Mouse (Mus musculus): Measurements from ENCODE around the gene Rnf34. TPM values are rescaled to one million over a fixed set of nuclear protein-coding genes. Genes with fewer than 3 reads are reported as not detected.
A peak's percentile ranks its signal among the peaks of the same experiment; 100 is the strongest.

Gene Rnf34
- total RNA-seq, 1 experiment = 26.1 TPM

- Histone ChIP-seq H3K36me3 (ENCODE audit: control insufficient read depth, insufficient read depth, low read length, poor library complexity, severe bottlenecking) (no peaks in the 10 kb centered on the region), H3K9me3 (ENCODE audit: control insufficient read depth, insufficient read depth, low read depth, low read length) (no peaks in the 10 kb centered on the region), H3K27ac (ENCODE audit: insufficient read depth, low read depth, low read length, poor library complexity, severe bottlenecking) (peak overlapping the region; percentile 77), H3K9ac (ENCODE audit: insufficient read depth, low read depth, low read length, poor library complexity, severe bottlenecking) (peak overlapping the region; percentile 89), H3K4me3 (ENCODE audit: insufficient read depth in 1 of 2, low read depth in 1 of 2, low read length in 2 of 2, poor library complexity in 1 of 2, severe bottlenecking in 1 of 2) (peak overlapping the region; percentile 78 to 83), H3K4me1 (ENCODE audit: control insufficient read depth in 2 of 2, insufficient read depth in 2 of 2, low read length in 2 of 2, poor library complexity in 1 of 2) (peaks cover 3 to 4% of the 10 kb centered on the region in 2 experiments; a peak in 2 of 4 replicates)
- no peak for DNase-seq (ENCODE audit: low read depth, low spot score)
- TF ChIP-seq MAFK (IDR thresholded peaks at IDR 0.05; ENCODE audit: insufficient read depth, low read depth, low read length) (no peak), ZNF384 (IDR thresholded peaks at IDR 0.05; ENCODE audit: low read depth, low read length) (no peak), ZC3H11A (IDR thresholded peaks at IDR 0.05; ENCODE audit: borderline replicate concordance, low read depth, low read length) (no peak), HCFC1 (IDR thresholded peaks at IDR 0.05; ENCODE audit: borderline replicate concordance, insufficient read depth, low read length) (no peak), CHD2 (IDR thresholded peaks at IDR 0.05; ENCODE audit: low read depth, low read length) (no peak)
- in situ Hi-C loops (cut with MboI; ENCODE audit: low sequenced_read_pairs in 2 of 2, unreplicated experiment in 2 of 2) = no loop called here
These were observed 613 bp downstream of the Rnf34 start for GRCm38 (mm10) chr5:122850319-122851002.

- in situ Hi-C loops (cut with MboI; ENCODE audit: low sequenced_read_pairs in 2 of 2, unreplicated experiment in 2 of 2) = no loop called here
- peaks cover 3 to 4% of the 10 kb centered on the region in 2 experiments; a peak in 2 of 4 replicates for H3K4me1 ChIP-seq (ENCODE audit: control insufficient read depth in 2 of 2, insufficient read depth in 2 of 2, low read length in 2 of 2, poor library complexity in 1 of 2)
- H3K36me3 ChIP-seq (ENCODE audit: control insufficient read depth, insufficient read depth, low read length, poor library complexity, severe bottlenecking) = no peaks in the 10 kb centered on the region
- no peaks in the 10 kb centered on the region for H3K9me3 ChIP-seq (ENCODE audit: control insufficient read depth, insufficient read depth, low read depth, low read length)
- no peak for DNase-seq (ENCODE audit: low read depth, low spot score)
- TF ChIP-seq MAFK (IDR thresholded peaks at IDR 0.05; ENCODE audit: insufficient read depth, low read depth, low read length) (no peak), ZNF384 (IDR thresholded peaks at IDR 0.05; ENCODE audit: low read depth, low read length) (no peak), CHD2 (IDR thresholded peaks at IDR 0.05; ENCODE audit: low read depth, low read length) (no peak)
- H3K4me3 ChIP-seq (ENCODE audit: insufficient read depth in 1 of 2, low read depth in 1 of 2, low read length in 2 of 2, poor library complexity in 1 of 2, severe bottlenecking in 1 of 2) = no peak overlapping the region
- no peak overlapping the region for H3K9ac ChIP-seq (ENCODE audit: insufficient read depth, low read depth, low read length, poor library complexity, severe bottlenecking)
- no peak overlapping the region for H3K27ac ChIP-seq (ENCODE audit: insufficient read depth, low read depth, low read length, poor library complexity, severe bottlenecking)
These were observed 2.8 kb downstream of the Rnf34 start for GRCm38 (mm10) chr5:122852611-122853010.

- no peak overlapping the region for H3K9ac ChIP-seq (ENCODE audit: insufficient read depth, low read depth, low read length, poor library complexity, severe bottlenecking)
- H3K36me3 ChIP-seq (ENCODE audit: control insufficient read depth, insufficient read depth, low read length, poor library complexity, severe bottlenecking) = no peaks in the 10 kb centered on the region
- peaks cover 3 to 4% of the 10 kb centered on the region in 2 experiments; a peak in 2 of 4 replicates for H3K4me1 ChIP-seq (ENCODE audit: control insufficient read depth in 2 of 2, insufficient read depth in 2 of 2, low read length in 2 of 2, poor library complexity in 1 of 2)
- DNase-seq (ENCODE audit: low read depth, low spot score) = no peak
- no peaks in the 10 kb centered on the region for H3K9me3 ChIP-seq (ENCODE audit: control insufficient read depth, insufficient read depth, low read depth, low read length)
- in situ Hi-C loops (cut with MboI; ENCODE audit: low sequenced_read_pairs in 2 of 2, unreplicated experiment in 2 of 2) = no loop called here
- TF ChIP-seq HCFC1 (IDR thresholded peaks at IDR 0.05; ENCODE audit: borderline replicate concordance, insufficient read depth, low read length) (no peak), MAFK (IDR thresholded peaks at IDR 0.05; ENCODE audit: insufficient read depth, low read depth, low read length) (no peak), ZNF384 (IDR thresholded peaks at IDR 0.05; ENCODE audit: low read depth, low read length) (no peak)
- no peak overlapping the region for H3K27ac ChIP-seq (ENCODE audit: insufficient read depth, low read depth, low read length, poor library complexity, severe bottlenecking)
- no peak overlapping the region for H3K4me3 ChIP-seq (ENCODE audit: insufficient read depth in 1 of 2, low read depth in 1 of 2, low read length in 2 of 2, poor library complexity in 1 of 2, severe bottlenecking in 1 of 2)
These were observed 6.0 kb downstream of the Rnf34 start for GRCm38 (mm10) chr5:122855858-122856257.

- no peak overlapping the region for H3K4me3 ChIP-seq (ENCODE audit: insufficient read depth in 1 of 2, low read depth in 1 of 2, low read length in 2 of 2, poor library complexity in 1 of 2, severe bottlenecking in 1 of 2)
- H3K27ac ChIP-seq (ENCODE audit: insufficient read depth, low read depth, low read length, poor library complexity, severe bottlenecking) = no peak overlapping the region
- peaks cover 28% of the 10 kb centered on the region for H3K36me3 ChIP-seq (ENCODE audit: control insufficient read depth, insufficient read depth, low read length, poor library complexity, severe bottlenecking)
- DNase-seq (ENCODE audit: low read depth, low spot score) = no peak
- H3K4me1 ChIP-seq (ENCODE audit: control insufficient read depth in 2 of 2, insufficient read depth in 2 of 2, low read length in 2 of 2, poor library complexity in 1 of 2) = no peaks in the 10 kb centered on the region
- no peak overlapping the region for H3K9ac ChIP-seq (ENCODE audit: insufficient read depth, low read depth, low read length, poor library complexity, severe bottlenecking)
- H3K9me3 ChIP-seq (ENCODE audit: control insufficient read depth, insufficient read depth, low read depth, low read length) = no peaks in the 10 kb centered on the region
- TF ChIP-seq HCFC1 (IDR thresholded peaks at IDR 0.05; ENCODE audit: borderline replicate concordance, insufficient read depth, low read length) (no peak), ZC3H11A (IDR thresholded peaks at IDR 0.05; ENCODE audit: borderline replicate concordance, low read depth, low read length) (no peak), MAFK (IDR thresholded peaks at IDR 0.05; ENCODE audit: insufficient read depth, low read depth, low read length) (no peak), CHD2 (IDR thresholded peaks at IDR 0.05; ENCODE audit: low read depth, low read length) (no peak)
- in situ Hi-C loops (cut with MboI; ENCODE audit: low sequenced_read_pairs in 2 of 2, unreplicated experiment in 2 of 2) = no loop called here
These were observed 13.2 kb downstream of the Rnf34 start for GRCm38 (mm10) chr5:122863053-122863452.

GRCm38 (mm10) chr5:122872626-122873025 is 22.8 kb downstream of the Rnf34 start:
- Histone ChIP-seq H3K9ac (ENCODE audit: insufficient read depth, low read depth, low read length, poor library complexity, severe bottlenecking) (no peak overlapping the region), H3K4me3 (ENCODE audit: insufficient read depth in 1 of 2, low read depth in 1 of 2, low read length in 2 of 2, poor library complexity in 1 of 2, severe bottlenecking in 1 of 2) (no peak overlapping the region), H3K27ac (ENCODE audit: insufficient read depth, low read depth, low read length, poor library complexity, severe bottlenecking) (no peak overlapping the region), H3K4me1 (ENCODE audit: control insufficient read depth in 2 of 2, insufficient read depth in 2 of 2, low read length in 2 of 2, poor library complexity in 1 of 2) (peaks cover 0 to 5% of the 10 kb centered on the region in 2 experiments; a peak in 2 of 4 replicates), H3K36me3 (ENCODE audit: control insufficient read depth, insufficient read depth, low read length, poor library complexity, severe bottlenecking) (peaks cover 19% of the 10 kb centered on the region), H3K9me3 (ENCODE audit: control insufficient read depth, insufficient read depth, low read depth, low read length) (no peaks in the 10 kb centered on the region)
- TF ChIP-seq HCFC1 (IDR thresholded peaks at IDR 0.05; ENCODE audit: borderline replicate concordance, insufficient read depth, low read length) (no peak), ZC3H11A (IDR thresholded peaks at IDR 0.05; ENCODE audit: borderline replicate concordance, low read depth, low read length) (no peak), CHD2 (IDR thresholded peaks at IDR 0.05; ENCODE audit: low read depth, low read length) (no peak), MAFK (IDR thresholded peaks at IDR 0.05; ENCODE audit: insufficient read depth, low read depth, low read length) (no peak), ZNF384 (IDR thresholded peaks at IDR 0.05; ENCODE audit: low read depth, low read length) (no peak)
- DNase-seq (ENCODE audit: low read depth, low spot score) = no peak
- in situ Hi-C loops (cut with MboI; ENCODE audit: low sequenced_read_pairs in 2 of 2, unreplicated experiment in 2 of 2) = no loop called here

Measured in ES-E14 (cell line).